Mouse (Mus musculus) olfactory bulb, adult 2 months (tissue): ENCODE data around the gene Larp4. TPM values are rescaled to one million over a fixed set of nuclear protein-coding genes. Genes with fewer than 3 reads are reported as not detected.

ENCODE experiments used
- H3K27ac ChIP-seq: fragments of 200-500 bp; 2 replicates; pipeline ENCODE4 v1.5.1; 2012; ENCODE audit warnings: low read depth, low read length; ENCODE audit not compliant: insufficient read depth
- H3K4me1 ChIP-seq: fragments of 200-500 bp; 2 replicates; pipeline ENCODE4 v1.6.1; 2012; ENCODE audit warnings: low read length; ENCODE audit not compliant: control insufficient read depth, insufficient read depth
- H3K4me3 ChIP-seq: fragments of 200-500 bp; 2 replicates; pipeline ENCODE4 v1.5.1; 2012; ENCODE audit warnings: mild to moderate bottlenecking, low read depth, low read length, moderate library complexity; ENCODE audit not compliant: insufficient read depth
- CTCF ChIP-seq: fragments of 200-500 bp; IDR thresholded peaks from 2 replicates; pipeline ENCODE4 v1.5.1; 2012; ENCODE audit warnings: low read depth, mild to moderate bottlenecking, low read length, moderate library complexity; ENCODE audit not compliant: insufficient read depth
- POLR2A ChIP-seq: fragments of 200-500 bp; IDR thresholded peaks from 2 replicates; pipeline ENCODE4 v1.6.1; 2012; ENCODE audit warnings: mild to moderate bottlenecking, low read depth, low read length, moderate library complexity; ENCODE audit not compliant: insufficient read depth
- WGBS: fragments of 180-500 bp; shearing (Covaris S2); methylation state at CpG from one replicate; pipeline ENCODE4 v1.1.7; 2018; 5-methylcytosine and 5-hydroxymethylcytosine counted together
- polyA plus RNA-seq: library from polyadenylated mRNA; stranded (reverse); fragments of >200 nt; gene quantifications from 2 replicates; pipeline ENCODE4 v1.2.4, GENCODE M21; 2012; ENCODE audit warnings: low replicate concordance; ENCODE audit not compliant: missing spikeins, insufficient read depth, insufficient read length

The Larp4 gene
- polyA plus RNA-seq, 1 experiment: not detected

- Histone ChIP-seq H3K27ac (no peak overlapping the region), H3K4me1 (peaks cover 17% of the 10 kb centered on the region), H3K4me3 (no peak overlapping the region)
- TF ChIP-seq CTCF: no peak
- TF ChIP-seq POLR2A: no peak
- 64% methylated on average over 4 of the region's 4 CpGs for WGBS
These were observed 90.8 kb downstream of the Larp4 start for GRCm38 (mm10) chr15:100060513-100061140.

- Histone ChIP-seq H3K4me3 (no peak overlapping the region), H3K4me1 (peaks cover 15% of the 10 kb centered on the region), H3K27ac (no peak overlapping the region)
- WGBS: 97% methylated on average over 3 of the region's 3 CpGs
- no peak for TF ChIP-seq CTCF
- TF ChIP-seq POLR2A: no peak
These were observed 91.5 kb downstream of the Larp4 start for GRCm38 (mm10) chr15:100061377-100061776.

DNA sequence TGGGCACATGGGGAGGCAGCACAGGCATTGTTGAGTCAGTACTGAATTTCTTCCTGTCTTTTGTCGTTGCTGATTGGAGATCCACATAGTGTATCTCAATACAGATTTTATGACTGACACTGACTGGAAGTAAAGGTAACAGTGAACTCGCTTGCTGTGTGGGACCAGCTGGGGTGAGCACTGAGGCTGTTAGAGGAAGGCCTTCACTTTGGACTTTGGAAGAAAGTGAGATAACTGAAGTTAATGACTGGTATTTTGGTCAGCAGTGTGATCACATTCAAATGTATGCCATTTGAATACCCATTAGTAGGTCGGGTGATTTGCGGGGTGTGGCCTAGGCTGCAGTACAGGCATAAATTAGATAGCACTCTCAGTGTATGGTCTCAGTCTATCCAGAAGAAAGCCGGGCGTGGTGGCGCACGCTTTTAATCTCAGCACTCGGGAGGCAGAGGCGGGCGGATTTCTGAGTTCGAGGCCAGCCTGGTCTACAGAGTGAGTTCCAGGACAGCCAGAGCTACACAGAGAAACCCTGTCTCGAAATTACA, 93.4 kb downstream of the Larp4 start:
- no peak overlapping the region for H3K4me3 ChIP-seq
- no peak overlapping the region for H3K27ac ChIP-seq
- 89% methylated on average over 13 of the region's 13 CpGs for WGBS
- no peak for TF ChIP-seq POLR2A
- TF ChIP-seq CTCF: no peak
- H3K4me1 ChIP-seq: peaks cover 10% of the 10 kb centered on the region

Other genes starting within 250 kb of the Larp4 start
- not detected in 2 replicates for gene Cox14, start 244.4 kb upstream of the Larp4 start, polyA plus RNA-seq
- not detected in 2 replicates for gene Cers5, start 197.2 kb upstream of the Larp4 start, polyA plus RNA-seq
- 73.2 TPM in 1 of 2 replicates, not detected in the other for gene Lima1, start 94.6 kb upstream of the Larp4 start, polyA plus RNA-seq
- not detected in 2 replicates for gene Fam186a, start 3.0 kb upstream of the Larp4 start, polyA plus RNA-seq
- gene Dip2b, start 68.6 kb downstream of the Larp4 start, polyA plus RNA-seq: 51.2 TPM in 1 of 2 replicates, not detected in the other